Mouse (Mus musculus) stomach, postnatal 0 days (tissue): ENCODE data around the gene Cdc7.

ENCODE experiments used
- CTCF ChIP-seq: IDR thresholded peaks from 2 replicates; pipeline ENCODE4 v1.5.1; 2016; ENCODE audit warnings: antibody characterized with exemption, low read depth, mild to moderate bottlenecking, moderate library complexity
- EP300 ChIP-seq: optimal IDR thresholded peaks from 2 replicates; pipeline ENCODE3; 2016; ENCODE audit warnings: antibody characterized with exemption

DNA sequence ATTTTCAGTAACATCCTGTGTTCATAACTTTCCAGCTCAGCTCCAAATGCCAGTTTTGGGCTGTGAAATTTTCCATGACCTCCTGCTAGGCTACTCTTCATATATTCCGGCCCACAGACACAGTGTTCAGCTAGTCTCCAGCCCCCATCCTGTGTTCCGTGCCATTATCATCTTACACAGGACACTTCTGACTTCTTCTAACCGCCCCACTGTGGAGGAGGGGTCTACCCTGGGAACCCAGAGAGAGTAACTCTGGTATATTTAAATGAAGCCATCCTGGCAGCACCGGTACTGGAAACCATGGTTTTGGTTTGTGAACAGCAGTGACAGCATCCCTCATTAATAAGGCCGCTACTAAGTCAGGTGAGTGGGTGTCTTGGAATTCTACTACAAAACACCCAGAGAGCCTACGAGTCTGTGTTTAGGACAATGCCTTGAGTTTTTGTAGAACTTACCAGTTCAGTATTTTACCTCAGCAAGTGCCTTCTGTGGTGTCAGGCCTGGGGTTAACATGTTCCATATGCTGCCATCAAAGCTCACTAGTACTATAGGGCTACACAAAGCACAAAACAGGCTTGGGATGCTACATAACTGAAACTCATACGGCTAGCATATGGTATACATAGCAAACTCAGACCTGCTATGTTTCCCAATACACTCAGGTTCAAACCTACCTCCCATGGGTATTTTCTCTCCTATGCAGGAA is 32.6 kb downstream of the Cdc7 start:
- no peak for TF ChIP-seq CTCF
- TF ChIP-seq EP300: no peak
